In the genomic region with DNA sequence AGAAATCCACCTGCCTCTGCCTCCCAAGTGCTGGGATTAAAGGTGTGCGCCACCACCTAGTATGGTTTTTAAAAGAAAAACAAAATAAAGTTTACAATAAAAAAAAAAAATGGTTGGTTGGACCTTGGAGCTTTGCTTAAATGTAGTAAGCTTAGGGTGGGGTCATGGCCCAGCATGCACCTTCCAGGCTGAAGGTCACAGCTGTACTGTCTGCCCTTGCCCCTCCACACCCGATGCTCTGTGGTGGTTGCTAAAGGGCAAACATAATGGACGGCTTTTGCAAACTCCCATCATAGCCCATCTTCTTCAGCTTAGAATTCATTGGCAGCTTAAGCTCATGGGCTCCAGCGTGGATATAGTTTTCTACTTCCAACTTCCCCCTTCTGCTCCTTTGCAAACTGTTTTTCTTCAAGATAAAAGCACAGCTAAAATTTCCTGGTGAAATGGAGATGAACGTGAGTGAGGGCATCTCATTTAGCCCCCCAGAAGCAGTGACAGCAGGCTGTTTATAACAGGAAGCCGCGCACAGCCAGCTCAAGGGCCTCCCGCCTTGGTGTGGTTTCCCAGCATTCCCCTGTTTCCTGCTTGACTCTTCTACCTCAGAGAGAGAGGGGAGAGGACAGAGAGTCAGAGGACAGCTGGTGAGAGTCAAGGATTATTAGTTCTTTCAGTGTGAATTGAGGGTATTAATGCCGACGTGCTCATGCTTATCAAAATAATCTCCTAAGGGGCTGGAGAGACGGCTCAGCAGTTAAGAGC, we compare ENCODE assay signal across 7 mouse cellular contexts. TPM values are rescaled to one million over a fixed set of nuclear protein-coding genes. Genes with fewer than 3 reads are reported as not detected.
A peak's percentile ranks its signal among the peaks of the same experiment; 100 is the strongest.
DNase-seq lines count a peak whose midpoint lies in the region; ATAC-seq and TF ChIP-seq lines count a peak whose summit lies in the region.

No protein-coding gene starts in this region.

- no peak for DNase-seq in MN1 (ENCODE audit: low spot score)
- DNase-seq in midbrain, embryonic 11.5 days (ENCODE audit: low spot score, missing footprints) = no peak
- no peak for DNase-seq in cerebellum, adult 11-12 months

- H3K9ac ChIP-seq in ES-Bruce4 (ENCODE audit: low read depth, poor library complexity, severe bottlenecking) = no peak overlapping the region
- H3K9ac ChIP-seq in kidney, embryonic 16.5 days (replicated peaks; ENCODE audit: low read length) = no peak overlapping the region
- no peak overlapping the region for H3K9ac ChIP-seq in midbrain, embryonic 11.5 days (ENCODE audit: low read length)

- no peak for TF ChIP-seq POLR2A in ES-Bruce4 (IDR thresholded peaks at IDR 0.05; ENCODE audit: insufficient read depth, low read length)

- no peak for TF ChIP-seq CTCF in ES-Bruce4 (IDR thresholded peaks at IDR 0.05; ENCODE audit: low read depth, low read length)

- H3K9me3 ChIP-seq in ES-Bruce4 (replicated peaks; ENCODE audit: control insufficient read depth, insufficient read depth, low read length, poor library complexity, severe bottlenecking) = peaks cover 6% of the 10 kb centered on the region
- no peaks in the 10 kb centered on the region for H3K9me3 ChIP-seq in kidney, embryonic 16.5 days (ENCODE audit: low read length)
- no peaks in the 10 kb centered on the region for H3K9me3 ChIP-seq in midbrain, embryonic 11.5 days (ENCODE audit: control insufficient read depth, low read length)

- H3K4me1 ChIP-seq in ES-Bruce4 (ENCODE audit: control insufficient read depth, insufficient read depth, low read length) = peaks cover 2% of the 10 kb centered on the region
- peaks cover 7% of the 10 kb centered on the region; the same call in 1 of the 2 replicates for H3K4me1 ChIP-seq in kidney, embryonic 16.5 days (ENCODE audit: insufficient read depth, low read length)
- H3K4me1 ChIP-seq in midbrain, embryonic 11.5 days (ENCODE audit: control insufficient read depth, insufficient read depth, low read length) = no peaks in the 10 kb centered on the region

- TF ChIP-seq EP300 in ES-Bruce4 (IDR thresholded peaks at IDR 0.05; ENCODE audit: insufficient read depth, low read depth, low read length) = peak; percentile 63; the same call in 1 of the 2 replicates

- H3K27ac ChIP-seq in ES-Bruce4 (ENCODE audit: insufficient read depth, low read length) = peak overlapping the region; percentile 36; the same call in 1 of the 2 replicates
- peak overlapping the region; percentile 41 for H3K27ac ChIP-seq in kidney, embryonic 16.5 days (ENCODE audit: low read length)
- H3K27ac ChIP-seq in midbrain, embryonic 11.5 days (ENCODE audit: low read depth, low read length) = no peak overlapping the region

- no peaks in the 10 kb centered on the region for H3K36me3 ChIP-seq in ES-Bruce4 (ENCODE audit: control insufficient read depth, insufficient read depth, low read length, poor library complexity, severe bottlenecking)
- H3K36me3 ChIP-seq in kidney, embryonic 16.5 days (ENCODE audit: insufficient read depth, low read length) = no peaks in the 10 kb centered on the region
- H3K36me3 ChIP-seq in midbrain, embryonic 11.5 days (ENCODE audit: control insufficient read depth, insufficient read depth, low read length) = no peaks in the 10 kb centered on the region

- 21% methylated on average over 11 of the region's 11 CpGs for WGBS in kidney, embryonic 16.5 days
- 75% methylated on average over 11 of the region's 11 CpGs for WGBS in midbrain, embryonic 11.5 days

- H3K4me3 ChIP-seq in ES-Bruce4 (ENCODE audit: low read depth, low read length) = no peak overlapping the region
- H3K4me3 ChIP-seq in kidney, embryonic 16.5 days (ENCODE audit: low read length) = no peak overlapping the region
- H3K4me3 ChIP-seq in midbrain, embryonic 11.5 days (ENCODE audit: low read depth, low read length) = no peak overlapping the region

- no peak overlapping the region for H3K4me2 ChIP-seq in kidney, embryonic 16.5 days (replicated peaks; ENCODE audit: low read depth, low read length)
- H3K4me2 ChIP-seq in midbrain, embryonic 11.5 days = no peak overlapping the region

- no peaks in the 10 kb centered on the region for H3K27me3 ChIP-seq in ES-Bruce4 (ENCODE audit: control insufficient read depth, insufficient read depth, low read length, poor library complexity, severe bottlenecking)
- H3K27me3 ChIP-seq in kidney, embryonic 16.5 days (ENCODE audit: insufficient read depth, low read length) = no peaks in the 10 kb centered on the region
- H3K27me3 ChIP-seq in midbrain, embryonic 11.5 days (ENCODE audit: control insufficient read depth, insufficient read depth, low read length) = no peaks in the 10 kb centered on the region

- ATAC-seq in activated CD4-positive, CD25-positive, alpha-beta regulatory T cell, adult 4 months = peak; percentile 95
- no peak for ATAC-seq in kidney, embryonic 16.5 days (ENCODE audit: low FRiP score, low TSS enrichment)
- peak; percentile 79 for ATAC-seq in megakaryocyte-erythroid progenitor cell, adult 5-6 weeks (replicated peaks; ENCODE audit: low FRiP score, low TSS enrichment, poor library complexity, severe bottlenecking)
- no peak for ATAC-seq in midbrain, embryonic 11.5 days (ENCODE audit: low FRiP score)

RNA-seq across cellular contexts. Expression of a gene that starts 27.7 kb away (rescaled TPM):
- polyA plus RNA-seq in ES-Bruce4 (2011; ENCODE audit: insufficient read depth, insufficient read length, low read depth, missing spikeins) = 13.0 and 14.0 TPM in 2 replicates
- 1 to 10 TPM; 1.6 to 2.3 TPM for polyA plus RNA-seq in activated CD4-positive, CD25-positive, alpha-beta regulatory T cell, adult 4 months (2017; shearing (Covaris generic))
- 5.3 and 5.5 TPM in 2 replicates for polyA plus RNA-seq in kidney, embryonic 16.5 days (2015; fragmentation: Nextera tagmentation; extraction: Ambion mirVana)
- total RNA-seq in megakaryocyte-erythroid progenitor cell, adult 5-6 weeks (2014; fragmentation: Nextera tagmentation) = 13.2 and 16.6 TPM in 2 replicates
- 5.4 and 7.3 TPM in 2 replicates for total RNA-seq in megakaryocyte-erythroid progenitor cell, adult 5-6 weeks (2017)
- polyA plus RNA-seq in midbrain, embryonic 11.5 days (2014; fragmentation: Nextera tagmentation; extraction: Ambion mirVana) = 13.3 and 13.8 TPM in 2 replicates

Comparison
In these comparisons a context has a peak if more than half of its experiments do, and no peak if none do; other contexts are left out.
1. ATAC-seq: peak in activated CD4-positive, CD25-positive, alpha-beta regulatory T cell, adult 4 months (single experiment) and megakaryocyte-erythroid progenitor cell, adult 5-6 weeks (single experiment); none in kidney, embryonic 16.5 days (single experiment) and midbrain, embryonic 11.5 days (single experiment).